Mouse (Mus musculus): ENCODE results near the gene Garem2. TPM values are rescaled to one million over a fixed set of nuclear protein-coding genes. Genes with fewer than 3 reads are reported as not detected.

Gene Garem2
- polyA plus RNA-seq, 1 experiment from 2014 or later: 8.1 TPM

DNA sequence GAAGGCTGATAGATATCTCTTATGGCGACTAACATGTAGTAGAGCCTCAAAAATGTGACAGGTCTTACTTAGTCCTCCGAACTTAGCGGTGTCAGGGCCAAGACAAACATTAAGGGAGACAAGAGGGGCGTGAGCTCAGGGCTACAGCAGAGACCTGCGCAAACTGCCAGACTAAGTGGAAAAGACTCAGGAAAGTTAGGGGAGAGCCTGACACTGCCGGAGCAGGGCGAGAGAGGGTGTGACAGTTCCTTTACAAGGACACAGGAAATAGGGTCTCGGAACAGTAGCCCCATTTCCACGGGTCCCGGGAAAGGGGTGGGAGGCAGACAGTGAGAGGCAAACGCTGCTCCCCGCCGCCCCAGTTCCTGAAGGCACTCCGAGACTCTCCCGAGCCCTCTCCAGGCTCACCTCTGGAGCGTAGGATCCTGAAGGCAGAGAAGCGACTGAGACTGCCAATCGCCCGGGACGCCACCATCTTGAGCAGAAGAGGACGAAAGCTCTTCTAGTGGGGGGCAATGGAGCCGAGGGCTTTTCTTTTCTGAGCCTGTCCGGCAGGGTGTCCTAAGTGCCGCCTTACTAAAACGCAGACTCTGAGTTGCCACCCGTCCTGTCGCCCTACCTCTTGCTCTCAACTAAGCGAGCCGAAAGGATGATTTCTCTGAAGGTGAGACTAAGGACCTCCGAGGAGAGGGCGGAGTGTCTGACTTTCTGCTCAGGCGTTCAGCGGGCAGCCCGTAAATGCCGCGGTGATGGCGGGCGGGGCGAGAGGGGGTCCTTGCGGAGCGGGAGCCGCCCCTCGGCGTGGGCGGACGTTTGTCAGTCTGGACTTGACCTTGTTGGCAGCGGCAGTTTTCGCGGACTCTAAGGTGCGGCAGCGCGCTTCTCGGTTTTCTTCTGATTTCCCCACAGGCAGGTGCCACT is 49.8 kb downstream of the Garem2 start, which contains the start of the genes Hadha and Hadhb:
Gene Hadha, minus strand, starts transcription at position 689 of the 921 bp plus-strand sequence.
Gene Hadhb, plus strand, starts transcription at position 775 of the 921 bp plus-strand sequence.
- Histone ChIP-seq H3K36me3 (ENCODE audit: control insufficient read depth, insufficient read depth) (no peaks in the 10 kb centered on the region), H3K27me3 (replicated peaks; ENCODE audit: control insufficient read depth, insufficient read depth, low read length) (no peaks in the 10 kb centered on the region), H3K4me3 (replicated peaks; ENCODE audit: low read length) (peak within 1 kb of the TSS; percentile 73), H3K4me2 (ENCODE audit: low read length) (peak within 1 kb of the TSS; percentile 94), H3K9me3 (ENCODE audit: control insufficient read depth, low read length) (no peaks in the 10 kb centered on the region), H3K27ac (ENCODE audit: low read length) (peak within 1 kb of the TSS; percentile 80), H3K4me1 (replicated peaks; ENCODE audit: control insufficient read depth, insufficient read depth, low read length) (peaks cover 22% of the 10 kb centered on the region), H3K9ac (replicated peaks; ENCODE audit: low read depth, low read length) (peak within 1 kb of the TSS; percentile 80)
- ATAC-seq: peak; percentile 94
- under 1% methylated on average over 52 of the region's 53 CpGs for WGBS

DNA sequence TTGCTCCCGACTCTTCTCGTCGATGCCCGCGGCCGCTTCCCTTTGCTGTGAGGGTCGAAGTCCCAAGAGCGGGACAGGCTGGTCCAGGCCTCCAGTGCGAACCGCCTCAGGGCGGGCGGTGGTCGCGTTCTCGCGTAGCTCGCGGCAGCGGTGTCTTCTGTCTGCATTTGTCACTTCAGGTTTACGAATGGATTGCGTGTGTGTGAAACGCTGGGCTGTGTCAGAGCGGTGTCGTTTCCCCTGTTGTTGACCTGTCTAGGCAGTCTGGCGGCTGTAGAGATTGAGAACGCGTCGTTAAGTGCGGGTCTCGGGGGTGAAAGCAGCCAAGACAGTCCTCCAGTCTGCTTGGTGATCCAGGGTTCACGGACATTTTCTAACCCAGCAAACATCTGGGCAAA is 50.4 kb downstream of the Garem2 start:
- Histone ChIP-seq H3K27me3 (replicated peaks; ENCODE audit: control insufficient read depth, insufficient read depth, low read length) (no peaks in the 10 kb centered on the region), H3K9ac (replicated peaks; ENCODE audit: low read depth, low read length) (peak overlapping the region; percentile 80)
- 0% methylated on average over 31 of the region's 31 CpGs for WGBS

GRCm38 (mm10) chr5:30155821-30156629 is 51.1 kb downstream of the Garem2 start:
- Histone ChIP-seq H3K9me3 (ENCODE audit: control insufficient read depth, low read length) (no peaks in the 10 kb centered on the region), H3K27ac (ENCODE audit: low read length) (no peak overlapping the region; the same call in 1 of the 2 replicates), H3K9ac (replicated peaks; ENCODE audit: low read depth, low read length) (peak overlapping the region; percentile 80), H3K36me3 (ENCODE audit: control insufficient read depth, insufficient read depth) (no peaks in the 10 kb centered on the region), H3K27me3 (replicated peaks; ENCODE audit: control insufficient read depth, insufficient read depth, low read length) (no peaks in the 10 kb centered on the region), H3K4me3 (replicated peaks; ENCODE audit: low read length) (peak overlapping the region; percentile 73), H3K4me2 (ENCODE audit: low read length) (peak overlapping the region; percentile 94), H3K4me1 (replicated peaks; ENCODE audit: control insufficient read depth, insufficient read depth, low read length) (peaks cover 22% of the 10 kb centered on the region)
- no peak for ATAC-seq
- WGBS: 26% methylated on average over 13 of the region's 13 CpGs

More for the DNA sequence above, 50.4 kb downstream of the Garem2 start:
- ATAC-seq: peak; percentile 61
- Histone ChIP-seq H3K4me2 (ENCODE audit: low read length) (peak overlapping the region; percentile 94), H3K36me3 (ENCODE audit: control insufficient read depth, insufficient read depth) (no peaks in the 10 kb centered on the region), H3K4me3 (replicated peaks; ENCODE audit: low read length) (peak overlapping the region; percentile 73), H3K27ac (ENCODE audit: low read length) (peak overlapping the region; percentile 80), H3K4me1 (replicated peaks; ENCODE audit: control insufficient read depth, insufficient read depth, low read length) (peaks cover 22% of the 10 kb centered on the region), H3K9me3 (ENCODE audit: control insufficient read depth, low read length) (no peaks in the 10 kb centered on the region)

- ATAC-seq: no peak
- Histone ChIP-seq H3K36me3 (ENCODE audit: control insufficient read depth, insufficient read depth) (no peaks in the 10 kb centered on the region), H3K4me1 (replicated peaks; ENCODE audit: control insufficient read depth, insufficient read depth, low read length) (peaks cover 11% of the 10 kb centered on the region), H3K4me2 (ENCODE audit: low read length) (no peak overlapping the region), H3K27me3 (replicated peaks; ENCODE audit: control insufficient read depth, insufficient read depth, low read length) (no peaks in the 10 kb centered on the region), H3K27ac (ENCODE audit: low read length) (no peak overlapping the region), H3K9ac (replicated peaks; ENCODE audit: low read depth, low read length) (no peak overlapping the region), H3K4me3 (replicated peaks; ENCODE audit: low read length) (no peak overlapping the region), H3K9me3 (ENCODE audit: control insufficient read depth, low read length) (no peaks in the 10 kb centered on the region)
- 90% methylated on average over 6 of the region's 6 CpGs for WGBS
These were observed 54.6 kb downstream of the Garem2 start for GRCm38 (mm10) chr5:30159601-30160000.

GRCm38 (mm10) chr5:30161836-30162235 is 56.9 kb downstream of the Garem2 start:
- H3K4me3 ChIP-seq (replicated peaks; ENCODE audit: low read length): no peak overlapping the region
- WGBS: 91% methylated on average over 1 of the region's 1 CpGs
- H3K4me2 ChIP-seq (ENCODE audit: low read length): no peak overlapping the region
- no peak for ATAC-seq
- H3K4me1 ChIP-seq (replicated peaks; ENCODE audit: control insufficient read depth, insufficient read depth, low read length): peaks cover 1% of the 10 kb centered on the region; the same call in 1 of the 2 replicates
- H3K9me3 ChIP-seq (ENCODE audit: control insufficient read depth, low read length): no peaks in the 10 kb centered on the region
- no peaks in the 10 kb centered on the region for H3K27me3 ChIP-seq (replicated peaks; ENCODE audit: control insufficient read depth, insufficient read depth, low read length)
- no peak overlapping the region for H3K27ac ChIP-seq (ENCODE audit: low read length)
- no peaks in the 10 kb centered on the region for H3K36me3 ChIP-seq (ENCODE audit: control insufficient read depth, insufficient read depth)
- H3K9ac ChIP-seq (replicated peaks; ENCODE audit: low read depth, low read length): no peak overlapping the region

DNA sequence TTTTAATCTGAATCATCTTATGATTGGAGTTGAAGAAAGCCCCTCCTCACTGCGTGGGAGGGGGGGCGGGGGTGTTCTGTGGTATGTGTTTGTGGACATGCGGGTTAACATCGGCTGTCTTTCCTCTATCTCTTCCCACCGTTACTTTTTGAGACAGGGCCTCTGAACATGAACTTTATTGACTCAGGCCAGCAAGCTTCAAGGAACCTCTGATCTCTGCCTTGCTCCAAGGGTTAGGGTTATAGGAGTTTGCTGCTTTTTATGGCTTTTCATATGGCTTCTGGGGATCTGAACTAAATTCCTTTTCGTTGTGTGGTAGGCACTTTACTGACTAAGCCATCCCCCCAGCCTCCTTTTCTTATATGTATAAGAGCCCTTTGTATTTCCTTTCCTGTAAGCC is 57.4 kb downstream of the Garem2 start:
- ATAC-seq: no peak
- no peaks in the 10 kb centered on the region; the same call in 1 of the 2 replicates for H3K4me1 ChIP-seq (replicated peaks; ENCODE audit: control insufficient read depth, insufficient read depth, low read length)
- H3K36me3 ChIP-seq (ENCODE audit: control insufficient read depth, insufficient read depth): no peaks in the 10 kb centered on the region
- H3K4me2 ChIP-seq (ENCODE audit: low read length): no peak overlapping the region
- no peak overlapping the region for H3K9ac ChIP-seq (replicated peaks; ENCODE audit: low read depth, low read length)
- WGBS: 87% methylated on average over 6 of the region's 6 CpGs
- H3K4me3 ChIP-seq (replicated peaks; ENCODE audit: low read length): no peak overlapping the region
- H3K27me3 ChIP-seq (replicated peaks; ENCODE audit: control insufficient read depth, insufficient read depth, low read length): no peaks in the 10 kb centered on the region
- no peak overlapping the region for H3K27ac ChIP-seq (ENCODE audit: low read length)
- H3K9me3 ChIP-seq (ENCODE audit: control insufficient read depth, low read length): no peaks in the 10 kb centered on the region

DNA sequence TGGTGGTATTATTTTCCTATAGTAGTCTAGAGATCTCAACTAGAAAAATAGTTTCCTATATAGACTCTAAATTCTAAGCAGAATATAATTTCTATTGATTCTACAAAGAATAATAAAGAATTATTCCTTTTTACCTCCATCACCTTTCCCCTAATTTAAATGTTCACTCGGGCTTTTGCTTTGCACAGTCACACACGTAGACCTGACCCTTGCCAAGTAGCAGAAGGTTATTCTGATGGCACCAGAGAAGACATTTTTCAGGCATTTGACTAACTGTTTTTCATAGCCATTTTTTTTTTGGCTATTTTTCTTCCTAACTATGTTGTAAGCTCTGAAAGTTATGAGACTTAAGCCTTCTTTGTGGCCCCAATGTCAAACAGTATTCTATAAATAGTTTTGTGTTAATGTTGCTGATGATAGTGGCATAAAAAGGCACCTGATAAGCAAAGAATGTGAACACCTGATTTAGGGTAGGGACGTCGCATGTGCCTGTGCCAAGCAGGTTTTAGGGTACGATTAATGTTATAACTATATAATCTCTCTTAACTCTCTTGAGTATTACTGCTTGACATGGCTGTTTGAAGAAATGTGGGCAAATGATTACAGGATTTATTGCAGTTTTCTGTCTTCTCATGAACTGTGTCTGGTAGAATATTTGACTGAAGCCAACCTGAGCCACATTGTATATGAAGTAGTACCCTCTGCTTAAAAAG is 60.4 kb downstream of the Garem2 start:
- Histone ChIP-seq H3K4me1 (replicated peaks; ENCODE audit: control insufficient read depth, insufficient read depth, low read length) (no peaks in the 10 kb centered on the region), H3K9me3 (ENCODE audit: control insufficient read depth, low read length) (no peaks in the 10 kb centered on the region), H3K4me2 (ENCODE audit: low read length) (no peak overlapping the region), H3K4me3 (replicated peaks; ENCODE audit: low read length) (no peak overlapping the region), H3K9ac (replicated peaks; ENCODE audit: low read depth, low read length) (no peak overlapping the region), H3K36me3 (ENCODE audit: control insufficient read depth, insufficient read depth) (0 out of 2 replicates have a peak, but pooled peaks cover 2% of the 10 kb centered on the region), H3K27me3 (replicated peaks; ENCODE audit: control insufficient read depth, insufficient read depth, low read length) (no peaks in the 10 kb centered on the region), H3K27ac (ENCODE audit: low read length) (no peak overlapping the region)
- ATAC-seq: no peak
- 96% methylated on average over 5 of the region's 5 CpGs for whole genome bisulfite sequencing
